Mouse (Mus musculus) gastrocnemius, postnatal 36 days (tissue): ENCODE measurements around the gene Slc32a1. TPM values are rescaled to one million over a fixed set of nuclear protein-coding genes. Genes with fewer than 3 reads are reported as not detected.

Source experiments
- DNase-seq, 2 experiments: peaks; one replicate each; pipeline ENCODE4 v3.0.0; 2022
- intact Hi-C: fragments of 180-260 bp; cut with DNase I; formaldehyde crosslinking; loops from one replicate; pipeline ENCODE4 v1.15.1; 2025
- microRNA-seq, 2 experiments: library from miRNA; unstranded; fragments of <30 nt; microRNA quantifications; one replicate each; pipeline ENCODE4 v1.2.0; 2021
- total RNA-seq, 2 experiments: library from RNA; stranded (reverse); gene quantifications; 2 replicates each; pipeline ENCODE4 v1.2.3; 2021

Slc32a1 gene
- total RNA-seq, 2 experiments from 2014 or later: not detected

GRCm38 (mm10) chr2:158654717-158655116, 44.1 kb downstream of the Slc32a1 start:
- DNase-seq: no peak

GRCm38 (mm10) chr2:158655806-158656205, 45.2 kb downstream of the Slc32a1 start:
- DNase-seq: no peak
- intact Hi-C loops: no loop called here

More at GRCm38 (mm10) chr2:158654717-158655116, 44.1 kb downstream of the Slc32a1 start:
- intact Hi-C loops: no loop called here

GRCm38 (mm10) chr2:158658822-158659221, 48.3 kb downstream of the Slc32a1 start:
- DNase-seq: no peak
- intact Hi-C loops: no loop called here

- intact Hi-C loops: no loop called here
- DNase-seq: no peak
Measured at GRCm38 (mm10) chr2:158659346-158659745, 48.8 kb downstream of the Slc32a1 start.

- DNase-seq: no peak
- intact Hi-C loops: loop anchor here (5.0 kb wide), 1 partner anchor 77 kb away; no protein-coding TSS in a partner anchor
Measured at GRCm38 (mm10) chr2:158665098-158665497, 54.5 kb downstream of the Slc32a1 start, which contains the start of gene Ppp1r16b. Ppp1r16b (plus strand) TSS chr2:158665398.

Small RNA genes within 50 kb of the gene (microRNA-seq; reads per million reads assigned to microRNA genes)
- gene Mir3474: 1.1 to 1.5 reads per million in 2 experiments

Other genes starting within 250 kb of the Slc32a1 start
- gene Snhg11, start 235.1 kb upstream of the Slc32a1 start, total RNA-seq: under 1 TPM in 1 of 2 experiments, not detected in 1; 0.05 TPM
- gene Ralgapb, start 200.9 kb upstream of the Slc32a1 start, total RNA-seq: 10 to 100 TPM; 24.1 to 25.5 TPM
- 1 to 10 TPM; 2.7 to 3.4 TPM for gene Adig, start 108.2 kb upstream of the Slc32a1 start, total RNA-seq
- gene Arhgap40, start 98.0 kb upstream of the Slc32a1 start, total RNA-seq: not detected
- 1 to 10 TPM; 2.4 to 3.6 TPM for gene Actr5, start 14.1 kb downstream of the Slc32a1 start, total RNA-seq
- gene Ppp1r16b, start 54.6 kb downstream of the Slc32a1 start, total RNA-seq: 1 to 10 TPM; 3.5 to 3.6 TPM
- 1 to 10 TPM; 1.1 to 1.7 TPM for gene Fam83d, start 157.3 kb downstream of the Slc32a1 start, total RNA-seq
- 1 to 10 TPM; 7.0 to 9.5 TPM for gene Dhx35, start 184.0 kb downstream of the Slc32a1 start, total RNA-seq